Mouse (Mus musculus) E14TG2a.4 (cell line): ENCODE results near the gene Zbtb9.
A peak's percentile ranks its signal among the peaks of the same experiment; 100 is the strongest.

Source experiments
- H3K27me3 ChIP-seq: 2 replicates; pipeline ENCODE4 v1.6.1; 2014; ENCODE audit warnings: low read length, control low read depth; ENCODE audit not compliant: insufficient read depth
- H3K36me3 ChIP-seq: 2 replicates; pipeline ENCODE4 v1.6.1; 2014; ENCODE audit warnings: low read length, control low read depth; ENCODE audit not compliant: insufficient read depth
- H3K4me1 ChIP-seq: replicated peaks from 2 replicates; pipeline ENCODE4 v1.6.1; 2014; ENCODE audit warnings: low read depth, low read length, control low read depth
- H3K4me3 ChIP-seq: replicated peaks from 2 replicates; pipeline ENCODE4 v1.5.1; 2014; ENCODE audit warnings: mild to moderate bottlenecking, low read length
- H3K9me3 ChIP-seq: 2 replicates; pipeline ENCODE4 v1.6.1; 2014; ENCODE audit warnings: low read length, control low read depth
- CTCF ChIP-seq: conservative IDR thresholded peaks from 2 replicates; pipeline ENCODE4 v1.5.1; 2014; ENCODE audit warnings: low read length
- NANOG ChIP-seq: IDR thresholded peaks from 2 replicates; pipeline ENCODE4 v1.6.1; 2014; ENCODE audit warnings: borderline replicate concordance, low read length, mixed read lengths
- POU5F1 ChIP-seq: IDR thresholded peaks from 2 replicates; pipeline ENCODE4 v1.6.1; 2014; ENCODE audit warnings: low read length, borderline replicate concordance

Zbtb9 gene

GRCm38 (mm10) chr17:26995006-26995405 lies 22.0 kb downstream of the Zbtb9 start:
- Histone ChIP-seq H3K4me3 (peak overlapping the region; percentile 37), H3K27me3 (no peaks in the 10 kb centered on the region), H3K4me1 (peaks cover 68% of the 10 kb centered on the region), H3K9me3 (no peaks in the 10 kb centered on the region), H3K36me3 (no peaks in the 10 kb centered on the region)
- TF ChIP-seq NANOG, result no peak
- TF ChIP-seq POU5F1, result no peak
- TF ChIP-seq CTCF, result no peak

- Histone ChIP-seq H3K27me3 (no peaks in the 10 kb centered on the region), H3K36me3 (no peaks in the 10 kb centered on the region), H3K4me1 (peaks cover 68% of the 10 kb centered on the region), H3K9me3 (no peaks in the 10 kb centered on the region), H3K4me3 (no peak overlapping the region; the same call in 1 of the 2 replicates)
- TF ChIP-seq POU5F1 (no peak), NANOG (no peak), CTCF (no peak)
Measured at GRCm38 (mm10) chr17:26995562-26995961, 22.6 kb downstream of the Zbtb9 start.

- no peaks in the 10 kb centered on the region for H3K36me3 ChIP-seq
- peaks cover 82% of the 10 kb centered on the region for H3K4me1 ChIP-seq
- H3K9me3 ChIP-seq, result no peaks in the 10 kb centered on the region
- TF ChIP-seq NANOG, result no peak; the same call in 1 of the 2 replicates
- no peak for TF ChIP-seq POU5F1
- TF ChIP-seq CTCF, result no peak
- no peaks in the 10 kb centered on the region for H3K27me3 ChIP-seq
- peak overlapping the region; percentile 62 for H3K4me3 ChIP-seq
Measured at GRCm38 (mm10) chr17:26997661-26998060, 24.7 kb downstream of the Zbtb9 start.

GRCm38 (mm10) chr17:26998283-26998682 lies 25.3 kb downstream of the Zbtb9 start:
- Histone ChIP-seq H3K36me3 (no peaks in the 10 kb centered on the region), H3K9me3 (no peaks in the 10 kb centered on the region), H3K27me3 (no peaks in the 10 kb centered on the region), H3K4me1 (peaks cover 82% of the 10 kb centered on the region), H3K4me3 (peak overlapping the region; percentile 62)
- TF ChIP-seq CTCF (no peak), POU5F1 (no peak), NANOG (no peak)

- peaks cover 81% of the 10 kb centered on the region for H3K4me1 ChIP-seq
- no peaks in the 10 kb centered on the region for H3K36me3 ChIP-seq
- no peaks in the 10 kb centered on the region for H3K27me3 ChIP-seq
- no peaks in the 10 kb centered on the region for H3K9me3 ChIP-seq
- TF ChIP-seq NANOG (no peak), CTCF (no peak), POU5F1 (no peak)
- peak overlapping the region; percentile 41 for H3K4me3 ChIP-seq
Measured at GRCm38 (mm10) chr17:26999996-27000395, 27.0 kb downstream of the Zbtb9 start.

- no peaks in the 10 kb centered on the region for H3K36me3 ChIP-seq
- H3K27me3 ChIP-seq, result peaks cover 7% of the 10 kb centered on the region; the same call in 1 of the 2 replicates
- H3K4me1 ChIP-seq, result peaks cover 81% of the 10 kb centered on the region
- no peak for TF ChIP-seq POU5F1
- TF ChIP-seq NANOG, result no peak
- peak; percentile 62 for TF ChIP-seq CTCF
- H3K9me3 ChIP-seq, result no peaks in the 10 kb centered on the region
- peak overlapping the region; percentile 41; the same call in 1 of the 2 replicates for H3K4me3 ChIP-seq
Measured at GRCm38 (mm10) chr17:27001151-27001550, 28.2 kb downstream of the Zbtb9 start.

GRCm38 (mm10) chr17:27001889-27002288 lies 28.9 kb downstream of the Zbtb9 start:
- no peaks in the 10 kb centered on the region; the same call in 1 of the 2 replicates for H3K9me3 ChIP-seq
- peaks cover 7% of the 10 kb centered on the region; the same call in 1 of the 2 replicates for H3K27me3 ChIP-seq
- peak; percentile 95 for TF ChIP-seq CTCF
- no peak for TF ChIP-seq POU5F1
- TF ChIP-seq NANOG, result no peak
- H3K4me3 ChIP-seq, result no peak overlapping the region
- H3K36me3 ChIP-seq, result no peaks in the 10 kb centered on the region
- H3K4me1 ChIP-seq, result peaks cover 80% of the 10 kb centered on the region

- TF ChIP-seq NANOG (no peak), CTCF (peak; percentile 96)
- H3K4me3 ChIP-seq, result peak overlapping the region; percentile 61
- peaks cover 7% of the 10 kb centered on the region; the same call in 1 of the 2 replicates for H3K27me3 ChIP-seq
- peaks cover 78% of the 10 kb centered on the region for H3K4me1 ChIP-seq
- no peaks in the 10 kb centered on the region for H3K36me3 ChIP-seq
- no peaks in the 10 kb centered on the region; the same call in 1 of the 2 replicates for H3K9me3 ChIP-seq
Measured at GRCm38 (mm10) chr17:27004431-27004830, 31.5 kb downstream of the Zbtb9 start.
